ENCODE assay signal across 12 mouse cellular contexts in genomic region chr15:82268783-82269182, GRCm38 (mm10). TPM values are rescaled to one million over a fixed set of nuclear protein-coding genes. Genes with fewer than 3 reads are reported as not detected.
DNase-seq lines count a peak whose midpoint lies in the region; ATAC-seq and TF ChIP-seq lines count a peak whose summit lies in the region.
"Had no signal": no experiment of that assay in that cellular context is flagged by ENCODE, and none has a peak within 500 bp of the region (broad histone marks: within the 10 kb centered on the region; RNA-seq: fewer than 3 reads in every experiment).

No protein-coding gene starts in this region.

- H3K9ac ChIP-seq in hindbrain, embryonic 15.5 days: no peak overlapping the region
- H3K9ac ChIP-seq in neural tube, embryonic 15.5 days (replicated peaks): no peak overlapping the region
- H3K9ac ChIP-seq: kidney, embryonic 15.5 days; lung, embryonic 14.5 days had no signal

- no peaks in the 10 kb centered on the region for H3K36me3 ChIP-seq in hindbrain, embryonic 15.5 days
- no peaks in the 10 kb centered on the region for H3K36me3 ChIP-seq in neural tube, embryonic 15.5 days
- H3K36me3 ChIP-seq: kidney, embryonic 15.5 days had no signal

- H3K27ac ChIP-seq in hindbrain, embryonic 15.5 days (replicated peaks): 0 out of 2 replicates have a peak overlapping the region, but pooled peaks have one; percentile 10
- H3K27ac ChIP-seq in neural tube, embryonic 15.5 days (replicated peaks): peak overlapping the region; percentile 57
- no peak overlapping the region for H3K27ac ChIP-seq in left cerebral cortex, adult 2 months
- H3K27ac ChIP-seq: kidney, embryonic 15.5 days had no signal

- TF ChIP-seq CTCF in left cerebral cortex, adult 2 months (IDR thresholded peaks at IDR 0.05): no peak

- H3K9me3 ChIP-seq in hindbrain, embryonic 15.5 days: no peaks in the 10 kb centered on the region
- no peaks in the 10 kb centered on the region for H3K9me3 ChIP-seq in neural tube, embryonic 15.5 days (replicated peaks)
- H3K9me3 ChIP-seq: kidney, embryonic 15.5 days had no signal

- intact Hi-C loops in left cerebral cortex, postnatal 4 days (cut with DNase I): loop anchor here (5.0 kb wide), 1 partner anchor 149 kb away; no protein-coding TSS in a partner anchor
- intact Hi-C loops in left cerebral cortex, postnatal 25 days (cut with DNase I): no loop called here
- intact Hi-C loops in left cerebral cortex, adult 2 months (cut with DNase I): no loop called here

- DNase-seq in left cerebral cortex, postnatal 4 days: peak; percentile 73
- no peak for DNase-seq in left cerebral cortex, postnatal 25 days (ENCODE audit: low spot score in 2 of 2)
- peak; percentile 65 to 69 for DNase-seq in cerebellum, postnatal 36 days
- DNase-seq in Muller cell, postnatal 12 days (ENCODE audit: inconsistent ontology term): no peak
- no peak for DNase-seq in left cerebral cortex, adult 8-10 months (ENCODE audit: low spot score in 2 of 2)
- no peak for DNase-seq in left cerebral cortex, adult 2 months (ENCODE audit: extremely low spot score in 1 of 2, low spot score in 2 of 2)
- DNase-seq: lung, embryonic 14.5 days had no signal

- peaks cover 26% of the 10 kb centered on the region for H3K4me1 ChIP-seq in hindbrain, embryonic 15.5 days (replicated peaks)
- peaks cover 35% of the 10 kb centered on the region for H3K4me1 ChIP-seq in neural tube, embryonic 15.5 days

- WGBS in hindbrain, embryonic 15.5 days: 74% methylated on average over 9 of the region's 9 CpGs
- WGBS in neural tube, embryonic 15.5 days: 85% methylated on average over 9 of the region's 9 CpGs

- no peak overlapping the region for H3K4me2 ChIP-seq in hindbrain, embryonic 15.5 days
- no peak overlapping the region for H3K4me2 ChIP-seq in neural tube, embryonic 15.5 days
- H3K4me2 ChIP-seq: kidney, embryonic 15.5 days; lung, embryonic 14.5 days had no signal

- 0 out of 2 replicates have a peak, but pooled peaks have one; percentile 9 for ATAC-seq in hindbrain, embryonic 15.5 days (ENCODE audit: low FRiP score, low read depth)
- no peak for ATAC-seq in neural tube, embryonic 15.5 days (ENCODE audit: low FRiP score)

- 0 out of 2 replicates have a peak, but pooled peaks cover 1% of the 10 kb centered on the region for H3K27me3 ChIP-seq in hindbrain, embryonic 15.5 days
- H3K27me3 ChIP-seq in neural tube, embryonic 15.5 days (replicated peaks): peaks cover 7% of the 10 kb centered on the region; the same call in 1 of the 2 replicates

- no peak overlapping the region for H3K4me3 ChIP-seq in hindbrain, embryonic 15.5 days
- H3K4me3 ChIP-seq in neural tube, embryonic 15.5 days (replicated peaks): no peak overlapping the region
- H3K4me3 ChIP-seq in left cerebral cortex, adult 2 months: no peak overlapping the region
- H3K4me3 ChIP-seq: kidney, embryonic 15.5 days had no signal

RNA-seq across cellular contexts. Expression of gene Sept3, which starts 5.9 kb away (rescaled TPM):
- total RNA-seq in left cerebral cortex, postnatal 4 days (2021): 100 to 1,000 TPM; 666 to 687 TPM
- 100 to 1,000 TPM; 436 to 478 TPM for total RNA-seq in left cerebral cortex, postnatal 25 days (2021)
- polyA plus RNA-seq in hindbrain, embryonic 15.5 days (2015; fragmentation: Nextera tagmentation; extraction: Ambion mirVana): 374 and 408 TPM in 2 replicates
- 338 and 367 TPM in 2 replicates for polyA plus RNA-seq in neural tube, embryonic 15.5 days (2015; fragmentation: Nextera tagmentation; extraction: Ambion mirVana)
- total RNA-seq in left cerebral cortex, adult 8-10 months (2022): 100 to 1,000 TPM; 491 to 572 (median 530) TPM
- 100 to 1,000 TPM; 489 to 520 TPM for total RNA-seq in left cerebral cortex, adult 2 months (2021)

RNA-seq across cellular contexts. Expression of gene 1500009C09Rik, which starts 16.6 kb away (rescaled TPM):
- 10 to 100 TPM; 70.9 to 77.4 TPM for total RNA-seq in left cerebral cortex, postnatal 4 days (2021)
- total RNA-seq in left cerebral cortex, postnatal 25 days (2021): 100 to 1,000 TPM in 1 of 2 experiments, 10 to 100 TPM in 1; 99.5 to 102 TPM
- polyA plus RNA-seq in hindbrain, embryonic 15.5 days (2015; fragmentation: Nextera tagmentation; extraction: Ambion mirVana): 15.9 and 16.6 TPM in 2 replicates
- polyA plus RNA-seq in neural tube, embryonic 15.5 days (2015; fragmentation: Nextera tagmentation; extraction: Ambion mirVana): 13.0 and 18.4 TPM in 2 replicates
- total RNA-seq in left cerebral cortex, adult 8-10 months (2022): 100 to 1,000 TPM; 104 to 114 (median 110) TPM
- total RNA-seq in left cerebral cortex, adult 2 months (2021): 100 to 1,000 TPM in 1 of 2 experiments, 10 to 100 TPM in 1; 96.5 to 102 TPM
- total RNA-seq: heart, adult 8-10 months had no signal
- polyA plus RNA-seq: lung, embryonic 14.5 days had no signal

RNA-seq across cellular contexts. Expression of gene Cenpm, which starts 24.2 kb away (rescaled TPM):
- total RNA-seq in left cerebral cortex, postnatal 4 days (2021): 1 to 10 TPM; 6.5 to 6.9 TPM
- total RNA-seq in left cerebral cortex, postnatal 25 days (2021): 1 to 10 TPM; 3.5 to 3.9 TPM
- 24.0 and 25.4 TPM in 2 replicates for polyA plus RNA-seq in hindbrain, embryonic 15.5 days (2015; fragmentation: Nextera tagmentation; extraction: Ambion mirVana)
- 17.8 and 23.4 TPM in 2 replicates for polyA plus RNA-seq in neural tube, embryonic 15.5 days (2015; fragmentation: Nextera tagmentation; extraction: Ambion mirVana)
- total RNA-seq in left cerebral cortex, adult 8-10 months (2022): 1 to 10 TPM; 2.7 to 4.3 (median 4.1) TPM
- total RNA-seq in left cerebral cortex, adult 2 months (2021): 1 to 10 TPM; 3.1 to 4.8 TPM

RNA-seq across cellular contexts. Expression of gene Wbp2nl, which starts 30.0 kb away (rescaled TPM):
- under 1 TPM in 1 of 2 experiments, not detected in 1; 0.24 TPM for total RNA-seq in left cerebral cortex, postnatal 4 days (2021)
- total RNA-seq in left cerebral cortex, postnatal 25 days (2021): not detected
- polyA plus RNA-seq in hindbrain, embryonic 15.5 days (2015; fragmentation: Nextera tagmentation; extraction: Ambion mirVana): 0.10 and 0.29 TPM in 2 replicates
- polyA plus RNA-seq in neural tube, embryonic 15.5 days (2015; fragmentation: Nextera tagmentation; extraction: Ambion mirVana): 0.10 and 0.13 TPM in 2 replicates
- not detected for total RNA-seq in left cerebral cortex, adult 8-10 months (2022)
- not detected for total RNA-seq in left cerebral cortex, adult 2 months (2021)
- total RNA-seq: heart, adult 8-10 months had no signal
- polyA plus RNA-seq: embryonic facial prominence, embryonic 14.5 days had no signal

RNA-seq across cellular contexts. Expression of gene Tnfrsf13c, which starts 44.6 kb away (rescaled TPM):
- 1 to 10 TPM in 1 of 2 experiments, under 1 TPM in 1; 0.46 to 1.1 TPM for total RNA-seq in left cerebral cortex, postnatal 4 days (2021)
- total RNA-seq in left cerebral cortex, postnatal 25 days (2021): under 1 TPM; 0.41 TPM
- polyA plus RNA-seq in hindbrain, embryonic 15.5 days (2015; fragmentation: Nextera tagmentation; extraction: Ambion mirVana): 0.37 and 0.69 TPM in 2 replicates
- polyA plus RNA-seq in neural tube, embryonic 15.5 days (2015; fragmentation: Nextera tagmentation; extraction: Ambion mirVana): 0.66 and 0.90 TPM in 2 replicates
- under 1 TPM; 0.37 to 0.98 (median 0.64) TPM for total RNA-seq in left cerebral cortex, adult 8-10 months (2022)
- total RNA-seq in left cerebral cortex, adult 2 months (2021): under 1 TPM; 0.29 to 0.47 TPM
- polyA plus RNA-seq: lung, embryonic 14.5 days had no signal

Comparison
In these comparisons a context has a peak if more than half of its experiments do, and no peak if none do; other contexts are left out.
1. DNase-seq: peak in left cerebral cortex, postnatal 4 days (single experiment) and cerebellum, postnatal 36 days (2 of 2); none in left cerebral cortex, postnatal 25 days (0 of 2), Muller cell, postnatal 12 days (single experiment), left cerebral cortex, adult 8-10 months (0 of 2) and left cerebral cortex, adult 2 months (0 of 2).